Mouse (Mus musculus) R1 (cell line): Measurements from ENCODE around the gene Slc39a11.

Experiments used
- DNase-seq: peaks from one replicate; pipeline ENCODE4 v3.0.0-alpha.2; 2018; ENCODE audit warnings: low read depth, low spot score

Gene Slc39a11

GRCm38 (mm10) chr11:113200901-113201300, 449.0 kb downstream of the Slc39a11 start:
- DNase-seq: no peak

- no peak for DNase-seq
Observed at GRCm38 (mm10) chr11:113198586-113198985, 451.3 kb downstream of the Slc39a11 start.

GRCm38 (mm10) chr11:113197624-113198023, 452.3 kb downstream of the Slc39a11 start:
- DNase-seq: no peak

DNA sequence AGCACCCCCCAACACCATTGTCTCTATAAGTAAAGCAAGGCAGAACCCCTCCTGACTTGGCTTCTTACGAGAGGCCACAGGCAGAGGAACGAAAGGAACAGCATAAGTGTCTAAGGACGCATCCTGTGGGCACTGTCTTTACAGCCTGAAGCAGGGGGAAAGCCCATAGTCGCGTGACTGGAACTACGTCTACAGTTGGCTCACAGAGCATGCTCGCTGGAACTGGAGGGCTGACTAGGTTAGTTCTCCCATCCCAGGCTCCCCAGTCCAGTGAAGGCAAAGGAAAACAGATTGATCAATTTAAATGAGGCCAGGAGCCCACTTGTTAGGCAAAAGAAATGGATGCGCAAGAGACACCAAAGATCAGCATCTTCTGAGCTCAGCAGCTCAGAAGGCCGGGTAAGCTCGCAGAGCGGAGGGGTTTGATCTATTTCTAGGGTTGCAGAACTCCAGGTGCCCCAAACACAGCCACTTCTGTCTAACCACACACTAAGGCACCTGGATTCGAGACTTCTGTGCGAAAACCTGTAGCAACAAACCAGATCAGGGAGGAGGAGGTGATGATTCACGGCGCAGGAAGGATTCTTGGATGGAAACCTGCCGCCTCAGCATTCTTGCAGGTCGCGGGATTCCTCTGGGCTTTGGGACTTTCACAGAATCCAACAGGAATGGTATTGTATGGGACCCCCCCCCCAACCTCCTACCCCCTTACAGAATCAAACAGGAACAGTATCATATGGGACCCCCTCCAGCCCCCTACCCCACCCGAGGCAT, 453.5 kb downstream of the Slc39a11 start:
- no peak for DNase-seq
